Mouse (Mus musculus) spleen, postnatal 10 days (tissue): ENCODE results near the gene Olfr1189.
"Not testable (repeated sequence)": the region's sequence is repeated elsewhere in the genome, so short reads cannot be mapped to it uniquely, and the experiment has no call there.

Experiments used
- DNase-seq, 2 experiments: peaks; one replicate each; pipeline ENCODE4 v3.0.0; 2021 to 2022; ENCODE audit warnings: low spot score in 2 of 2

The Olfr1189 gene

DNA sequence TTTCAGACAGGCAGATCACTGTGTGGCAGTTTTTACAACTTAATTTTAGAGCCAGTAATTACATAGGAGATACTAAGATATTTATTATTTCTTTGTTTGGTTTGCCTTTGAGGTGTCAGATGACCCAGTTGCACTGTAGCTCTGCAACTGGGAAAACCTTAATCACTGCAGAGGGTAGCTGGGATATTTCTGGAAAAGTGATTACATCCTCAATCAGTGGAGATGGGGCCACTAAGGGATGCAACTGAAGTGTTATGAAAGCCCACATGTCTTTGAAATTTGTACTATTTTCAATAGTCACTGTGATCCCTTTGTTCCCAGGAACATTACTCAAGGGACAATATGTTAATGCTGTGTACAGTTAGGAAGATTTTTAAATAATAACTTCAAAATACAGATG, at the start of gene Olfr1189:
TSS of gene Olfr1189 (plus strand) at position 301 of the 400 bp plus-strand sequence.
- DNase-seq, result no peak

GRCm38 (mm10) chr2:88556635-88557034, 29.6 kb upstream of the Olfr1189 start, which contains the start of gene Olfr1188:
Gene Olfr1188 (plus strand): TSS chr2:88556935.
- no peak for DNase-seq

- not testable (repeated sequence) for DNase-seq
These were observed 13.6 kb upstream of the Olfr1189 start for GRCm38 (mm10) chr2:88572696-88573095.

DNA sequence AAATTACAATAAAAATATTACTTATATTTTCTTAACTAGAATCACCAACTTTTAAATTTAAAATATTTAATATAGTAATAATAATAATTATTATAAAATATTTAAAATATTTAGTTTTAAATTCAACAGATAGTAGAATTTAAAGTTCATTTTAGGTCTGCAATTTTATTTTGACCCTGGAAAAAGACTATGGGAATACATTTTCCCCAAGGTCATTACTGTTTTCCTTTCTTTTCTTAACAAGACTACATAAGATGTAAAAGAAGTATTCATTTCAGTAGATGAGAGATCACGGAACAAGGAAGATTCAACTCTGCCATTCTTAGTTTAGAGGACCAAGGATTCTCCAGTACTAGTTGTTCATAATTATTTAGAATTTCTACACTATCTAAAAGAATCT, 54.0 kb downstream of the Olfr1189 start, which contains the start of gene Olfr1191-ps1:
TSS of gene Olfr1191-ps1 (plus strand) at position 301 of the 400 bp plus-strand sequence.
- DNase-seq, result not testable (repeated sequence)
